Mouse (Mus musculus) spleen, postnatal 4 days (tissue): Measurements from ENCODE around the gene Slc1a2.

Experiments
- DNase-seq, 2 experiments: peaks; one replicate each; pipeline ENCODE4 v3.0.0; 2022; ENCODE audit warnings: low spot score in 2 of 2

Gene Slc1a2

DNA sequence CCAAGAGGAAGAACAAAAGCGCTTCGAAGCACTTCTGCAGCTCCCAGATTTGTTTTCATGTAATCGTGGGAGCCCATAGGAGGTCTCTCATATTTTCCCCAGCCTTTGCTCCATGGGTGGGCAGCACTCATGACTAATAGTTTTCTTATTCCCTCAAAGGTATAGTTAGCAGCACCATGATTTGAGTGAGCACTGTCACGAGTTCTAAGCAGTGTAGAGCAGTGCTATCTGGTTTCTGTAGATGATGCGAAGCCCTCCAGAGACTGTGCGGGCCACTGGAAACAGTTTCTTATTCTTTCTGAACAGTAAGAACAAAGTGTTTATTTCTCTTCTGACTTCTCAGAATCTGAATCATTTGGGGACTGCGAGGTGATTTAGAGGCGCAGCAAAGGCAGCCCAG is 162.3 kb downstream of the Slc1a2 start:
- DNase-seq: peak in 1 of 2 experiments; percentile 29

DNA sequence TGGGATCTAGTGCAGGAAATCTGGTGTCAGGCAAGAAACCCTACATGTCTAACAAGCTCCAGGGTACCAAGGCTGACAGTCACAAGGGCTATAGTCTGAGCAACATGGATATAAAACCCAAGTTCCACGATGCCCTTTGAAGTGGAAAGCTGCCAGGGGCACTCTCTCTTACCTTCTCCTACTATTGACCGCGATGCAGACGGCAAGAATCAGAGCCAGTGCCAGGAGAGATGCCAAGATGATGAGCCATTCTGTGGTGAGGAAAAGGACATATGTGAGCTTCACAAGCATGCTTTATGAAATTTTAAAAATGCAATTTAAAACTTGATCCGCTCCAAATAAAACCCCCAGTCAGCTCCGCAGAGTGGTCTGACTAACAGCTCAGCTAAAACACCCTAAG is 163.6 kb downstream of the Slc1a2 start:
- peak in 1 of 2 experiments; percentile 39 for DNase-seq

DNA sequence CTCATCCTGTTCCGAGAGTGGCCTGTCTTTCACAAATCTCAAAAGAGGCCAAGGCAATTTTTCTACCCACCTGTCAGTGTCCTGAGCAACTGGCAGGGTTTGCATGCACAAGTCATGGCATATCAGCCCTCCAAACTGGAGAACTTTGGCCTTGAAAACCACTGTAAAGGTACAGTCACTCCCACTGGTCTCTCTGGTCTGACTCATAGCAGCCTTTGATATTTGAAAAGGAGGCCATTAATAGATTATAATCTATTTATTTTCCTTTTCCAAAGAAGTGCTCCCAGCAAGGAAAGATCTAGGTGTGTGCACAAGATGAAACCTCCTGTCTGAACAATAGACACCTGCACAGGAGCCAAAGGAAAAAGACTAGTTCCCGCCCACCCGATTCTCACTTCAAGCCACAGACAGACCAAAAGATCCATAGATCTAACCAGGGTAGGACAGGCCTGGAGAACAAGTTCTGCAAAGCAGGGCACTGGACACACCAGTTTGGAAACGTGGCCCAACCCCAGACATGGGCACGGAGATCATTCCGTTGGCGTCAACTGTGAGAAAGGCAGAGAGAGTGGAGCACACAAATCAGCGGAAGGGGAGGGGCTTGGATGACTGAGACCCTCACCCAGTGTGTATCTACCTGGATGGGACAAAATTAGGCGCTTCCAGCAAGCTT is 167.6 kb downstream of the Slc1a2 start:
- DNase-seq: peak in 1 of 2 experiments; percentile 51

DNA sequence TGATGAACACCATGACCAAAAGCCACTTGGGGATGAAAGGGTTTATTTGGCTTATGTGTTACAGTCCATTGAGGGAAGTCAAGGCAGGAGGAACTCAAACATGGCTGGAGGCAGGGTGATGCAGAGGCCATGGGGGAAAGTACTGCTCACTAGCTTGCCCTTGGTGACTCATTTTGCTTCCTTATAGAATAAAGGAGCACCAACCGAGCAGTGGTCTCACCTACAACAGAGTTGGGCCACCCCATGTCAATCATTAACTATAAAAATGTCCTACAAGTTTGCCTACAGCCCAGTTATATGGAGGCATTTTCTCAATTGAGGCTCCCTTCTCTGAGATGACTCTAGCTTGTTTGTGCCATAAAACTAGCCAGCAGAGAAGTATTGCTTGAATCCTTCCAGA is 169.4 kb downstream of the Slc1a2 start:
- peak in 1 of 2 experiments; percentile 32 for DNase-seq

DNA sequence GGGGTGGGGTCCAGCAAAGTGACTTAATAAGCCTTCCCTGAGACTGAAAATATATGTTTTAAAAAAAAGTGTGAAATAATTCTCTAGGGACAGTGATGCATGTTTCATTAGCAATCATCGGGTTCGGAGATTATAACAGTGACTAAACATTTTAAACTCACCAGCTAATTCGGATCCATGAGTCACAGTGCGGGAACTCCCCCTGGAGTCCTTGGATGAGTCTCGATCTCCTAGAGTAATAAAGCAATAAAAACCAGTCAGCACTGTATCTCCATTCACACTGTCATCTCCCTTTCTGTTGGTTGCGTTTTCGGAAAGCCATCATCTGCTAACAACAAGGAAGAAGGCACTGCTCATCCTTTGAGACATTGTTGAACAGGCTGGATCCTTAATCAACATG is 169.9 kb downstream of the Slc1a2 start:
- DNase-seq: peak in 1 of 2 experiments; percentile 31

DNA sequence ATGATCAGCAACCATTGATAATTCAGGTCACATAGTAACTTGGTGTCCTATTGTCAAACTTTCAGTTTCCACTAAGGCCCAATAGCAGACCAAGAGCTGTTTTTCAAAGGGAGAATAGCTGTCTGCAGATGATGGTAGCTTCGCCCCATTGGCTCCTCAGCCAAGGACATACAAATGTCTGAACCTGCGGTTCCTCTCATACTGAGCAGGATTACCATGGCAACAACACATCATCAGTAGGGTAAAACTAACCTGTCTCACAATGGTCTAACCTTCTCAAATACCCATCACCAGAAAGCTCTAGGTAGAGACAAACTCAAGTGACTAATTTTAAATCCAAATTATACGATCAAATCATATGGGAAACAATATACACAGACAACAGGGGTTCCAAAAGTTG is 170.7 kb downstream of the Slc1a2 start:
- peak; percentile 77 to 88 for DNase-seq

DNA sequence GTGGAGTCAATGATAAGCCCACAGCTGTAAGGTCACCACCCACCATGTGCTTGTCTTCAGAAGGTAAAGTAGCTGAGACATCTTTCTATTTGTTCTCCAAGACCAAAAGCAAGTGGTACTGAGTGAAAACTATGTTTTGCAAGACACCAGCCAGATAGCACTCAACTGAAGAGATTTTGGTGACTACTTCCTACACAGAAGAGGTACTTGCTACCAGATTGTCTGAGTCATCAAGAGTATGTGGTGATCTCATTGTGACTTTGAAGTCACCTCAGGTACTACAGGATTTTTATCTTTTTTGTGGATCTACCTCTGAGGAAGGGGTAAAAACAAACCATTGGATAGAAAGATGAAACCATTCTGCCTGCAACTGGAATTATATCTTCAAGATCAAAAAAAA is 173.1 kb downstream of the Slc1a2 start:
- peak in 1 of 2 experiments; percentile 23 for DNase-seq

DNA sequence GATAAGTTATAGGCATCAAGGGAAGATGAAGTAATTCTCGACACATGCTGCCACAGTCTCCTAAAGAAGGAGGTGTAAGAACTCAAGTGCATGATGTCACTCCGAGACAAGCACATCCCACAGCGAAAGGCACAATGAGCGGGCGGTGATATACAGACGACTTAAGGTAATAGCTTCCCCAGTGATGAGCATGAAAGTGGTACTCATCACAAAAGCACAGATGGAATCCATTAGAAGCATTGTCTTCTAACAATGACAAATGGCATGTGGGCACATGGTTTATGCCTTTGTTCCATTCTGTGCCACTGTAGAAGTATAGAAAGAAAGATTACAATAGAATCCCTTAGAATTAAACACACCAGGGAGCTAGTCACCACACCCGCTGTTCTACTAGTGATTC is 179.7 kb downstream of the Slc1a2 start:
- no peak for DNase-seq
